Mouse (Mus musculus) gastrocnemius, adult 18-20 months (tissue): ENCODE data around the gene Sash1. TPM values are rescaled to one million over a fixed set of nuclear protein-coding genes. Genes with fewer than 3 reads are reported as not detected.

Experiments
- DNase-seq: peaks from one replicate; pipeline ENCODE4 v3.0.0; 2021; ENCODE audit warnings: low spot score
- long read RNA-seq, 2 experiments: library from polyadenylated mRNA; stranded (forward); transcript quantifications; one replicate each; pipeline ENCODE4 v2.0.0; 2021
- total RNA-seq, 2 experiments: library from RNA; stranded (reverse); gene quantifications; 2 replicates each; pipeline ENCODE4 v1.2.3; 2021

Sash1 gene
- 10 to 100 TPM; 12.3 to 15.8 TPM for total RNA-seq
- long read RNA-seq, experiment 1, partial matches to known transcripts, result 1 of 4 reads
- long read RNA-seq, experiment 1, other reads (novel, unspliced or antisense), result 3 of 4 reads
- long read RNA-seq, experiment 2, partial matches to known transcripts, result 0 of 1 reads
- long read RNA-seq, experiment 2, other reads (novel, unspliced or antisense), result 1 of 1 reads

DNA sequence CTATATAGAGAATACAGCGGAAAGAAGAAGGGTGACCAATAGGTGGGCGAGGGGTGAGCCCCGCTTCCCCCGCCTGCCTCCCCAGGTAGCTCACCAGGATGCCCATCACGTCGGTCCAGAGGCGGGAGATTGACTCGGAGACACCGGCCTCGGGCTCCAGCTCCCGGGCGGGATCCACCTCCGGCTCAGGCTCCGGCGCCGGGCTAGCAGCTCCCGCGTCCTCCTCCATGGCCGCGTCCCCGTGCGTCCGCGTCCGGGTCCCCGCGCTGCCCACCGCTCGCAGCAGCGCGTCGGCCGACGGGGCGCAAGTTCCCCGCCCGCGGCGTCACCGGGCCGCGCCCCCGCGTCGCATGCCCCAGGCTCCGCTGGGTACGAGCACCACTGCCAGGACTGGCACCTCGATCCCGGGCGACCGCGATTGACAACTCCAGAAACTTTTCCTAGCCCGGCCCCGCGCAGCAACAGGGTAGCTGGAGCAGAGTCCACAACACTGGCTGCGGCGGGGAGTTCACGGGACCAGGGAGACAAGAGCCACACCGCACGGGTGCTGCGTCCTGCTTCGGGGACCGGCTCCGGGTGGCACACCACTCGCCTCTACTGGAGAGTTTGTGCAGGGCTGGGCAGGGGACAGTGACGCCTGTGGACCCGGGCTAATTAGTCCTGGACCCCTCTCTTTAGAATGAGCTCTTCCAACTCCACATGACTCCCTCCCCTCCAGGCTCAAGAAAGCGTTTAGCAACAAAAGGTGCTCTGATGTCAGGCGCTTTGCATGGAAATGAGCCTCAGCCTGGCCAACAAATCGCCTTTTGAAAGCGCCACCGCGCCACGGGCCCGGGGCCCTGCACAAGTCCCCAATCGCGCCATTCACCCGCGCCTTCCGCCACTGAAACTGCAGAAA is at the start of gene Sash1:
TSS of gene Sash1 (minus strand) at position 441 of the 898 bp plus-strand sequence.
- DNase-seq, result peak; percentile 74

DNA sequence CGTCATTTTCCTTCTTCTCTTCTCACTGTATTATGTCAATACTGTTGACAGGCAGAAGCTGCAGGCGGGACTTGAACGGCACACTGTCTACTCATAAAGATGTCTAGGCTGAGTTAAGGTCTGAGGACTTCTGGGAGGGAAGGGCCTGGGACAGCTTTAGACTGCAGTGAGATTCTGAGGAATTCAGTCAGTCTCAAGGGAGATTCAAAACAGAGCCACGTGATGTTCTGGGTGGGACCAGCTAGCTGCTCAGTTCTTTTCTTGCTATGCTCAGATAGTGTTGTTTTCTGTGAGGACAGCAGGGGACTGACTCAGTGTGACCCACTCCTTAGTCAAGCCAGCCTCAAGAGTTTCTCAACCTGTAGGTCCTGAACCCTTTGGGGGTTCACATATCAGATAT is 49.7 kb upstream of the Sash1 start:
- peak; percentile 65 for DNase-seq

DNA sequence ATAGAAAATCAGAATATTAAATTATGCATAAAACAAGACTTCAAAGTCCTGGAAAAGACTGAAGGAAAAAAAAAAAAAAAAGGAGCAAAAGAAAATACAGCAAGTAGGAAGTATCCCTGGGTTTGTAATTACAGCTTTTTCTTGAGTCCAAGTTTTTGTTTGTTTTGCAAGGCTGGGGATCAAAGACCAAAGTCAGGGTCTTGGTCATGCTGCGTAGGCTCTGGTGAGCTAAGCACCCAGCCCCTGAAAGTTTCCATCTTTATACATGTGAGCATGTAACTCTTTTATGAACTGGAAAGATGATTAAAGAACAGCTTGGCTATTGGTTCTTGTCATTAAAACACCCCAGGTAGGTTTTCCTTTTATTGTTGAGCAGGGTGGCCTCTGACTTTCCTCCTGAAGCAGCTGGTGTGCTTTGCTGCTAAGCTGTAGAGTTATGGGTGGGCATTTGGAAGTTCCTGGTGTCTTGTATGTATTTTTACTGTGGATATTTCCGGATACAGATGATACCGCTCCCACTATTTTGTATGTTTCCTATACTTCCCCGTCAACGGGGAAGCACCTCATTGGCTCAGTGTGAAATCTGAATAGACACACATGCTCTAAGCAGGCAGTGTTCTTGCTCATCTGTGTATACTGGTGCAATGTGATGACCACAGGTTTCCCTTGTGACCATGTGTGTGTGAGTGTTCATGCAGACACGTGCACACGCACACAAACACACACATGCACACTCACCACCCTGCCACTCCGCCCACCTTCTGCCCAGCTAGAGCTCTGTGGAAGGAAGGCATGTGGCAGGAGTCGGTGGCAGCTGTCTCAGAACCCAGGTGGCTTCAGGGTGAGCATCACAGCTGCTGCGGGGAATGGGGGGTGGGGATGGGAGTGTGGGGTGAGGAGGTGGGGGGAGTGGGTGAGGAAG is 47.8 kb upstream of the Sash1 start:
- DNase-seq, result no peak

DNA sequence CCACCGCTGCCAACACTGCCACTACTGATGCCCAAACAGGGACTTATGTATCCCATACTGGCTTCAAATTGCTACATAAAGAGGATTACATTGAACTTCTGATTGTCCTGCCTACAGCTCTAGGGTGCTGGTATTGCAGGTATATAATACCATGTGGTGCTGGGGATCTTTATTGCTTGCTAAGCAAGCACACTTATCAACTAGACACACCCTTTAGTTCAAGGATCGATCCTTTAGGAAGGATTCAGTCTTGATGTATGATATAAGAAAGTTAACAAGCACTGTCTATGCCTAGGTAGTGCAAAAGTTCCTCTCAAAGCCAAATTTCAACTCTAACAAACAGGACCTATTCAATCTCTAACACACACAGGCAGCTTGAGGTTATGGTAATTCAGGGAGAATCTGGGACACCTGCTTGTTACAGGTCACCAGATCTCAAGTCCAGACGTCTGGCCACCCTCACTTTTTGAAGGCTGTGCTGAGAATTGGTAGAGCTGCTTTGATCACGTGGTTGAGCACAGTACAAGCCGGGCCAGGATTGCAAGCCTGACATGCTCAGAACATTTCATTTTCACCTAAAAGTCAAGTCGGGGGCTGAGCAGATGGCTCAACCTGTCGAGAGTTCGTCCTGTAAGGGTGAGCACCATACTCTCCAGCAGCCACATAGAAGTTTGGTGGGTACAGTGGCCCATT is 45.8 kb upstream of the Sash1 start:
- no peak for DNase-seq

DNA sequence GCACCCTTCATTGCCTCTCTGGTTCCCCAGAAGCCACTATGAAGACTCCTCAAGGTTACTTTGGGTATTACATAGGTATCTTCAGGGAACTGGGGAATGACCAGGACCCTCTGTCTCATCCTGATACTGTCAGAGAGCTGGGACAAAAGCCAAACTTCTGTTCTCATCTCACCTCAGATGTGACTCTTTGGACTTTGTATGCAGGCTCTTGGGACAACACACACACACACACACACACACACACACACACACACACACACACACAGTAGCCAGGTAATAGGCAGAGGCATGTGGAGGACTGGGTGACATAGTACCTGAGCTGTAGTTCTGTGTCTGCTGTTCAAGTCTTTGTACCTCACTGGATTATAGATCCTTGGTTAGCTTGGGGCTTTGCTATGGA is 44.8 kb upstream of the Sash1 start:
- no peak for DNase-seq

DNA sequence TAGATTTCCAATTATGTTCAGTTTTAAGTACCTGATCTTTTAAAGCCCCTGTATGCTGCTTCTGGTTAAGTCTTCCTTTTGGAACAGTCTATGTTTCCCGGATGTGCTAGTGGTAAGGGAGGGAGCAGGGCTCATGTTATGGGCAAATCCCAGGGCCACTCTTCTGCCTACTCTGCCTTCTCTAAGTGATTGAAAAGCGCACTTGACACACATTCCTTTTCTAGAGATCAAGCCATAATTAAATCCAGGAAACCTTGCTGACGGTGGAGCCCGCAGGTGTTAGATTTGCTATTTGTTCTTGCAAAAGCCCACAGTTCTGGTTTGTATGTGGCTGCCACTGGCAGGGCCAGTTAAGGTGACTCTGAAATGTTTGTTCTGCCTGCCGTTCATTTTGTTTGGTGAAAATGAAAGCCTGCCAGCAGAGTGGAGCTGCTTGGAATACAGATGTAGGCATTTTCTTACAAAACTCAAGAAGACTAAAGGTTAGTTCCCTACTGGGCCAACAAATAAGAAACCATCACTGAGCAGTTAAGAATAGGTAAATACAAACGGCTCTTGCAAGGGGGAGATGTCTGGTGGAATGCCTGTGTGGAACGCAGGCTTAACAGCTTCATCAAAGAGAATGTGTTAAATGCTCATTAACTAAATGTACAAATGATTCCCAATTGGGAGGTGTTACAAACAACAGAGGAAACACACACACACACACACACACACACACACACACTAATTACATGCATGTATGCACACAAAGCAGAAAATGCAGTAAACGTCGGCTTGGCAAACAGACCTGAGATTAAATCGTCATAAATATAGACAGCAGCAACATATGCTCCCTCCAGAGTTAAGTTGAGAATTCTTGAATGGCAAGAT is 43.1 kb upstream of the Sash1 start:
- no peak for DNase-seq

DNA sequence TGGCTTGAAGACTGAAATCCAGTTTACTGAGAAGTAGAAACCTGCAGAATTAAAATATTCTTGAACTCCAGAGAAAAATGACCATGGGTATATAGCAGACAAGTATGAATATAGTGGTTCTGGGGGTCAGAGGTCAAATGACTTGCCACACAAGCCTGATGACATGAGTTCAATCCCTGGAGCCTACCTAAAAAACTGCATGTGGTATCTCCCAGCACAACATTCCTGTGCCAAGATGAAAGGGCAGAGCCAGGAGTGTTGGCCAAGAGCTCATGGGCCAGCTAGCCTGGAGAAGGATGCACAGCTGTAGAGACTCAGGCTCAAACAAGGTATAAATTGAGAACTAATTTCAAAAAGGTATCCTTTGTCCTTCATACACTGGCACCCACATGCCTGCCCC is 42.4 kb upstream of the Sash1 start:
- no peak for DNase-seq

DNA sequence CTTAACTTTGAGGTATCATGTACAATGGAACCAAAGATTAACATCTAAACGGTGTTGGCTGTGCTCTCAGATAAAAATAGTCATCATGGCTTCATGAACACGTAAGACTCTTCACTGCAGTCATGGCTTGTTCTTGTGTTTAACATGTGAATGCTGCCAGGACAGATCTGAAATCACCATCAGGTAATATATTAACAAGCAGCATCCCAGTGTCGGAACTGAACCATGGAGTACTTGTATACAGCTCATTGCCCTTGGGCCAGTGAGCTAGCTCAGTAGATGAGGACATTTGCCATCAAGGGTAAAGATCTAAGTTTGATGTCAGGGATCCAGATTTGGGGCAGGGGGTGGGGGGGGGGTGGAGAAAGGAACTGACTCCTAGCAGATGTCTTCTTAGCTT is 41.0 kb upstream of the Sash1 start:
- DNase-seq, result no peak

DNA sequence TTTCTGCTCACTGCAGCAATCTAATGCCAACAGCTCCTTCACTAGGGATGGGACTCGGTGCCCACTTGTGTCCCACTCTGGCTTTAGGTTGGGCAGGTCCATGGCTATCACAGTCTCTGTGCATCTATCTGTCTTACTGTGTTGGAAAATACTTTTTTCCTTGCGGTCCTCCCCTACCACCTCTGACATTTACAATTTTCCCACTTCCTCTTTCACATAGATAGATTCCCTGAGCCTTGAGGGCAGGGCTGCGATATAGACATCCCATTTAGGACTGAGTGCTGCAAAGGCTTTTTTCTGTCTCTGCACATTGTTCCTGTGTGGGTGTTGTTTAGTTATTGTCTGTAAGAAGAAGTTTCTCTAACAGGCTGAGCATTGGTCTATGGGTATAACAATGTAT is 40.4 kb upstream of the Sash1 start:
- DNase-seq, result no peak

DNA sequence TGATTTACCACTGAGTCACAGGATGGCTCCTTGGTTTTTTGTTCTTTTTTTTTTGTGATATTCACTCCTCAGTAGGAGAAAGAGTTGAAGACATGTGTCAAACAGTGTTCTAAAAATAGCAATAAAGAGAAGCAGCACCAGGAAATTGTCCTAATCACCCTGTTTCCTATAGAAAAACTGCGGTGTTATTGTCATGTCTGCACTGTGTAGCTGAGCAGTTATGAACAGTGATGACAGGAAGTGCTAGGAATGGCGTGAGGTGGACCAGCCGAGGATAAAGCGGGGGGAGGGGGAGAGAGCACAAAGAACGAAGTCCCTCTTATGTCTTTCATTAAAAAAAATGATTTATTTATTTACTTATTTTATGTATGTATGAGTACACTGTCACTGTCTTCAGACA is 39.4 kb upstream of the Sash1 start:
- DNase-seq, result no peak

DNA sequence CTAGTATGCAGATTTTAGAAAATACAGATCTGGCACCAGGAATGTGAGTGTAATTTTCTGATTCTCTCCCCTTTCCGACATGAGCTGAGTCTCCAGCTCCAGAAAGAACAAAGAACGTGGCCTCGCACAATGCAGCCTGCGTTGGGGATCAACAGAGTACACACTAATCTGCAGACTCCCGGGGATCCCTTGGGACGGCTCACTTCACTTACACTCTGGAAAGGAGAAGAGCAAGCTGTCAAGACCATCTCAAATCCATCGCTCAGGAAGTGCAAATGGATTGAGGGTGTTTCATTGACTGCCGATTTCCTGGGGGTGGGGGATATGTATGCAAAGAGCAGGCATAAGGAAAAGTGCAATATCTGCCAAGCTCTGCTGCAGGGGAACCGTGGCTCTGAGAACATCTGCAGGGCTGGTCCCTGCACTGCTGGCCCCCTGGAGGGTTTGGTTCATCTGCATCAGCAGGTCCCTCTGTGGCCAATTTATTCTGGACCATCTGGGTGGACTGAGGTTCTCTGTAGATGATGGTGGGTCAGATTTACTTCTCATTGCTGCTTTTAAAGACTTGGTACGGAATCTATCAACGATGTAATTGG is 35.3 kb upstream of the Sash1 start:
- no peak for DNase-seq

DNA sequence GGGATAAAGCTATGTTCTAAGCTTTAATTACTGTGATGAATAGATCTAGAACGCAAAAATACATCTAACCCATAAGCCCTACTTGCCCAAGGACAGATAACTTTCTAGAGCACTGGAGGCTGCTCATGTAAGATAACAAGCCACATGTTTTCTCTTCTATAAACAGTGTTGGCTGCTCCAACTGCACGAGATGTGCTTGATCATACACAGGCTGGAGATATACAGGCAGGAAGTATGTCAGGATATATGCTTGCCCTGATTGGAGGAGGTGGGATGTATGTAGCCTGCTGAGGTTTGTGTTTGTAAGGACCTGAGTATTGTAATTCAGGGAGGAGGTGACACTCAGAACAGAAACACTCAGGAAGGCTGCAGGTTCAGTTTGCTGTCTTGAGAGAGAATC is 31.9 kb upstream of the Sash1 start:
- no peak for DNase-seq

DNA sequence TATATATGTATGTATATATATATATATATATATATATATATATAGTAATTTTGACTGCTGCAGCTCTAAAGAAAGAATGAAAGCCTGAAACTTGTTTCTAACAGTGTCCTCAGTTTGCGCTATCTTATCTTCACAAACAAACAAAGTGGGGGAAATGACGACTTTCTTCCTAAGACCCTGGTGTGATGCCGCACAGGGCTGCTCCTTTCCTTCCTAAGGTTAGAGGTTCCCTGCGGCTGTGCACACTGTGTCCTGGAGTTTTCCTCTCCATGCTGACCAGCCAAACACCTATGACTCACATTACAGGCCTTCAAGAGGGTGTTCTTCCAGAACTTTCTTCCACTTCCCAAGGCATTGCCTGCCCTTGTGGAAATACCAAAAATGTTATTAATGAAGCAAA is 31.5 kb upstream of the Sash1 start:
- no peak for DNase-seq

DNA sequence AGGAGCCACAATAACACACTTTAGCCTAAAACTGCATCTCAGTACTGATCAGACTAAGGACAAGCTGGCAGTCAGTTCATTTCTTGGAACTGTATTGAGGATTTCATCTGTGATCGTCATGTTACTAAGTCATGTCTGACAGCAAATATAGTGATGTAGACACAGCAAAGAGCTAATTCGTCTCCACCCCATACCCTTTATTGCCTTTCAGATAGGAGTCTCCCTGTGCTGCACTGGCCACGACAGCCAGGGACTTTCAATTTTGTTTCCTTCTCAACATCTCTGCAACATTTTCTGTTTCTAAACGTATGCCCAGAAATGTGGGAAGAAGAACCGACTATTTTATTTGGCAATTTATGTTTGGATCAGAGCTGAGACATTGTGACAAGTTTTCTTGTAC is 29.9 kb upstream of the Sash1 start:
- no peak for DNase-seq

DNA sequence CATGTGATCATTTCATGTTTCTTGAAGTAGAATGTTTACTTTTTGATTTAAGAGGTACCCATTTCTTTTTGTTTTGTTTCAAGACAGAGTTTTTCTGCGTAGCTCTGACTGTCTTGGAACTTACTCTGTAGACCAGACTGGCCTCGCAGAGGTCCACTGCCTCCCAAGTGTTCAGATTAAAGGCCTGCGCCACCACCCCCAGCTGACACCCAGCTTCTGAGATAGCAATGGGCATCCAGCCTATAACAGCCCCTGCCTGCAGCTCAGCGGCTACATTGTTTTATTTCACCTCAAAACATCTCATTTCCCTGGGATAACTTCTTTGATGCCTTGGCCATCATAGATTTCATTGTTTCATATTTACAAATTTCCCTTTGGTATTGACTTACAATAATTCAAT is 28.0 kb upstream of the Sash1 start:
- no peak for DNase-seq

DNA sequence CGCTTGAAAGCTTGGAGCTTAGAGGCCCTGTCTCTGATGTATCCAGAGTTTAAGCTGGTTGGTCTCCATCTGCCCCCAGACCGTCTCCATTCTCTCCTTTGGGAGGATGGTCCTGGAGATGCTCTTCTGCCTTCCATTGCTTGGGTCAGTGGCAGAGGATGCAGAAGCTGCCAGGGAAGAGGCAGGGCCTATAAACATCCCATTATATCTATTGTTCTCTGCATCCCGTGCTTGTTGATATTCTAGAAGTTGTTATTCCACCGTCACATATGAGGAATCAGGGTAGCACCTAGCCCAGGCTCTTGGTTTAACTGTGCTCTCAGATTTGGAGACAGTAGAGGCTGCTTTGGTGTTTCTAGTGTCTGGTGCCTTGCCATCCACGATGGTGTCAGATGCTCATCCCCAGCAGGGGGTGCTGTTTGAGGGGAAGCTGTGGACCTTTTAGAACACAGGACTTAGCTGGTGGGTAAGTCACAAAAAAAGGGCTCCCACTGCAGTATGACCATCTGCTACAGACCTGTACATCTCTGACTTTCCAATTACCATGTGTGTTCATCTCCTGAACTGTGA is 26.9 kb upstream of the Sash1 start:
- no peak for DNase-seq

DNA sequence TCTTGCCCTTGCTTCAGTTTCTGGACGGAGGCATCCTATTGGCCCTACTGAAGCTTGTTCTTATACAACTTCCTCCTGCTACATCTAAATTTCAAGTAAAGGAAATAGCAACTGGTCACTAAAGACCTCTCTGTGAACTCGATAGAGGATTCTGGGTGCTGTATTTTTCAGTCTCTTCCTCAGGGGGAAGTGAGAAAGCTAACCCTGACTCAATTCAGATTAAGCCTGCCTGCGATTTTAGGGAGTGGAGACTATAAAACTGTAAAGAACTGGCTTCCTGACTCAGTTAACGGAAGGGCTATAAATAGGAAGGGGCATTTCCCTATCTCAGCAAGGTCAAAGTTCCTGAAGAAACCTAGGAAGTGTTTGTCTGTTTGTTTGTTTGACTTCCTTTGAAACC is 26.3 kb upstream of the Sash1 start:
- no peak for DNase-seq

DNA sequence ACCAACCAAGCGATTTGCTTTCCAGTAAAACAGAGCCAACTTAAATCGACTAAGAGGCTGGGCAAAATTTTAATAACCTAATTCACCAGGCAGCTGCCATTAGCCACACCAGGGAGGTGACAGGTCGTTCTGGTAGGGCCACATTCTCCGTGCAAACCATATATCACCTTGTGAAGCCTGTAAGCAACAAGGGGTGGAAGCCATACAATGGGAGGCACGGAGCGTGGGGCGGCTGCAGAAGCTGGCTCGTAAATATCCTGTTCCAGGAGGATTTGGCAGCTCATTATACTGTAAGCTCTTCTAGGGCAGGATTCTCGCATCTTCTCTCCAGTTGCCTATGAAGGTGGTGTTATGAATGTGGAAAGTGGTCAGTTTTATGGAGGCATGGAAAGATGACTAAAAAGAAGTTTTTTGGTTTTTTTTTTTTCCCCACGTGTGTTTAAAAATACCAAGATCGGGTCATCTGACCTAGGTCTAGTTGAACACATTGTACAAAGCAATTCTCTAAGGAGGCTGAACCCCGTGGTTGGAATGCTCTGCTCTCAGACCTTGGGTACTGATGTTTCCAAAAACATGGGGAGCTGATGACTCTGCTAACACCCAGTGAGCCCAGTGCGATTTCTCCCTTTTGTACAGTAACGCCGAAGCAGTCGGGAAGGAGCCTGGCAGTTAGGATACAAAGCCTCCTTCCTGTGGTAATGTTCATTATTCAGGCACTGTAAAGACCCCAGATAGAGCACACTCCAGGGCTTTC is 24.5 kb upstream of the Sash1 start:
- DNase-seq, result peak; percentile 53

DNA sequence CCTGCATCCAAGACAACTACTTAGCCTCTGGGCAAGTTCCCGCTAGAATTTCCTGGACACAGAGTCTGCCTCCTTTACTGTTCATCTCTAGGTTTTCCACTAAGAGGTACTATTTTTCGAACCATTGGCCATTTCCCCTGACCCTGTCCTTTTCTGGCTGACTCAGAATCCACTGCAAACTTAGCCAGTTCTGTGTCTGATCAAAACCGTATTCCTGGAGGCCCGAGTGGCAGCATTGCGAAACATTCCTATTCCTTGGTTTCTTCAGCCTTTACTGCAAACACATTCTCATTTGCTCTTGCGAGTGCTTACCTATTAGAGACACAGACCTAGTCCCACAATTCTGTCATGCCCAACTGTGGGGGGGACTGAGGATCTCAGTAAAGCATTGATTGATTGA is 17.2 kb upstream of the Sash1 start:
- DNase-seq, result no peak
